Mouse (Mus musculus): ENCODE measurements around the gene Atg16l2. TPM values are rescaled to one million over a fixed set of nuclear protein-coding genes. Genes with fewer than 3 reads are reported as not detected.

The Atg16l2 gene
- total RNA-seq, 2 experiments from 2014 or later: 5.9 to 8.4 TPM

GRCm38 (mm10) chr7:101324142-101324962 is 22.3 kb upstream of the Atg16l2 start:
- no peak for ATAC-seq (replicated peaks; ENCODE audit: low FRiP score, poor library complexity, severe bottlenecking)

GRCm38 (mm10) chr7:101323141-101323594 is 21.1 kb upstream of the Atg16l2 start:
- peak; percentile 62 for ATAC-seq (replicated peaks; ENCODE audit: low FRiP score, poor library complexity, severe bottlenecking)

DNA sequence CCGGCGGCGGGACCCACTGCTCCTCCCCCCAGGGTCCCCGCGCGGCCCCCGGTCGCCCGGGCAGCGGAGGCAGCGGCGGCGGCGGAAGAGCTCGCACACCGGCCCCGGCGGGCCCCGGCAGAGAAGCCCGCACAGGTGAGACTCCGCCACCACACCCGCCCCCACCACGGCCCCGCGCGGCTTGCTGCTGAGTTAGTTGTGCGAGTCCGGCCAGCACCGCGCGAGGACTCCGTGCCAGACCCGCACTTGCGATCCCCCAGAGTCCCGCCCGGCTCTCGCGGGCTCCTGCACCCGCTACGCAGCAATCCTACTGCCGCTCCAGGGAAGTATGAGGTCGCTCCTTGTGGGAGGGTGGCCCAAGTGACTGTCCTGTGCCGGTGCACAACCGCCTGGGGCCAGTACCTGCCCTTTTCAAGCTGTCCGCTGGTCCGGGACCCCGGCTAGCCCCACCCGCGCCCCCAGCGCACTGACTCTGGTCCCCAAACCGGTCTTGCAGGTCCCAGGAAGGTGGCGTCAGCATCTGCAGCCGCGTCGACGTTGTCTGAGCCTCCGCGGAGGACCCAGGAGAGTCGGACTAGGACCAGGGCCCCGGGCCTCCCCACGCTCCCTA is 19.3 kb upstream of the Atg16l2 start:
- peak; percentile 20 for ATAC-seq (replicated peaks; ENCODE audit: low FRiP score, poor library complexity, severe bottlenecking)

DNA sequence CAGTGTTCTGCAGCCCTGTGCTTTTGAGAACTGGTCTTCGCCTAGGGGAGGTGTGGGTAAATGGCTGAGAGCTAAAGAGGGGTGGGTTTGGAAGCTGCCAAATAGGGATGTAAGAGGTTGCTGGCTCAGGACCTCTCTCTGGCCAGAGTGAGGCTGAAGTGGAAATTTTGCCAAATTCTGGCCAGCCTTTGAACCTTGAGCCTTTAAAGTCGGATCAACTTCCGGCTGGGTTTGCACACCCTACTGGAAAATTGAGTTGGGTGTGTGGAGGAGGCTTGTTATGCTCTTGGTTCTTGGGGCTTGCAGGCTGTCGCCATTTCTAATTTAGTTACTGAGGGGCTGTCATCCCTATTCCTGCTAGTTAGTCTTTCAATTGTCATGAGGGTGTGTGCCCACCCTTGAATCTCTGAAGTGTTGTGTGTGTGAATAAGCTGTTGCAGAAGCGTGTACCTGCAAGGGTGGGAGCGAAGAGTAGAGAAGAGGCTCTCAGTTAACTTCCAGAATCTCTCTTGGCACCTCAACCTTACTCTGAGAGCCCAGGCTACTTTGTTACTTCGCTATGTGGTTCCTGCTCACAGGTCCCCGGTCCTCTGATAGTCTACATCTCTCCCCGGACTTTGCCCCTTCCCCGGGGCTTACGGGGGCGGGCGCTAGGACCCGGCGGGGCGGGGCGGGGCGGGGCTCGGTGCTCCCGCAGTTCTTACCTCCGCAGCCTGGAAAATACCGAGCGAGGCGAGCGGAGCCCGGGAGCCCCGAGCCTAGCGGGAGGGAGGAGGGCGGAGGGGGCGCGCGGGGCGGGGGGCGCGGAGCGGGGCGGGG is 18.6 kb upstream of the Atg16l2 start:
- no peak for ATAC-seq (replicated peaks; ENCODE audit: low FRiP score, poor library complexity, severe bottlenecking)

DNA sequence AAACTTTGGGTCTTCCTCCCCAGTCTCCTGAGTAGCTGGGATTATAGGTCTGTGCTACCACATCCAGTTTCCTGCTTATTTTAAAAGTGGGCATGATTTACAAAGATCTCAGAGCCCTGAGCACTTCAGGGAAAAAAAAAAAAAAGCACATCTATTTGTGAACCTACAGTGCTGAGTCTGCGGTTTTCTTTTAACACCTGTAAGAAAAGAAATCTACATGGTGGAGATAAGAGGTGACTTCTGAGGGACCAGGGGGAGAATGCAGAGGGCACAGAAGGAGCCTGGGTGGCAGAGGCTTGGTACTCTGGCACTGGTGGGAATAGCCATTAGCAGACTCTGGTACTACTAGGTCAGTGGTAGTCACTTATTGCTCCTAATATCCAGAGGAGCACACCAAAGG is 17.7 kb upstream of the Atg16l2 start:
- no peak for ATAC-seq (replicated peaks; ENCODE audit: low FRiP score, poor library complexity, severe bottlenecking)

DNA sequence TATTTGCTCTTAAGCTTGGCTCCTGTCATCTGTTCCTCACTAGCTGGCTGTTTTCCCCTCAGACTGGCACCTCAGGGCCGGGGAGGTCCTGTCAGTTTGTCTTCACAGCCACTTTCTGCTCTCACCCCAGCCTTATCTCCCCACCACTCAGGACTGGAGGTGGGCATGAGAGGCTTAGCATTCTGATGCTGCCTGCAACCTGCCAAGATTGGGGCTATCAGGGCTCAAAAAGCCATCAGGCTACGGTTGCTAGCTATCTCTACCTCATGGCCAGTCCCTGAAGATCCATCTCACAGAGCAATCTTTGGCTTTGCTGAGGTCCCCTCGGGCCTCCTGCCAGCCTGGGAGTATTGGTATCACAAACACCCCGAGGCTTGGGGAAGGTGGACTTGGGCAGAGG is 16.8 kb upstream of the Atg16l2 start:
- 0 out of 2 replicates have a peak, but pooled peaks have one; percentile 7 for ATAC-seq (replicated peaks; ENCODE audit: low FRiP score, poor library complexity, severe bottlenecking)

GRCm38 (mm10) chr7:101317014-101317413 is 15.0 kb upstream of the Atg16l2 start, which contains the start of gene Stard10:
Gene Stard10 (plus strand): TSS chr7:101317086.
- no peak for ATAC-seq (replicated peaks; ENCODE audit: low FRiP score, poor library complexity, severe bottlenecking)

- peak; percentile 53 for ATAC-seq (replicated peaks; ENCODE audit: low FRiP score, poor library complexity, severe bottlenecking)
Measured at GRCm38 (mm10) chr7:101316591-101317001, 14.5 kb upstream of the Atg16l2 start.

DNA sequence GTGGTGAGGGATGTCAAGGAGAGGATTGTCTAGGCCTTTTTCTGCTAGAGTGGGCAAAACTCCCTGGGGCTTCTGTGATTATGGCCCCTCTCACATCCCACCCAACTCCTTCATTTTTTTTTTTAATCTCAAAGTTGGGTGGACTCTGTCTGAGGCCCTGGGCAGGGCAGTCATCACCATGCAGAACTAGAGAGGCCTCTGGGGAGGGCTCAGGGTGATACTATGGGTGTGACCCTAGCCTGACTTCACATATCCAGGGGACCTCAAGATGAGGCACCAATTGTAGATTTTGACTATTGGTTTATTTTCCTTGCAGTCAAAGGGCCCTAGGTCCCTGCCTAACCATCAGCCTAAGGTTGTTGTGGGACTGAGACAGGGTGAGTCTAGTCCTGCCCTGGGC is 13.6 kb upstream of the Atg16l2 start:
- ATAC-seq (replicated peaks; ENCODE audit: low FRiP score, poor library complexity, severe bottlenecking): no peak

GRCm38 (mm10) chr7:101314396-101314795 is 12.3 kb upstream of the Atg16l2 start:
- ATAC-seq (replicated peaks; ENCODE audit: low FRiP score, poor library complexity, severe bottlenecking): no peak

- ATAC-seq (replicated peaks; ENCODE audit: low FRiP score, poor library complexity, severe bottlenecking): no peak
Measured at GRCm38 (mm10) chr7:101313033-101313432, 11.0 kb upstream of the Atg16l2 start.

- ATAC-seq (replicated peaks; ENCODE audit: low FRiP score, poor library complexity, severe bottlenecking): no peak
Measured at GRCm38 (mm10) chr7:101311061-101311460, 9.0 kb upstream of the Atg16l2 start.

GRCm38 (mm10) chr7:101310327-101311028 is 8.4 kb upstream of the Atg16l2 start:
- peak; percentile 94 for ATAC-seq (replicated peaks; ENCODE audit: low FRiP score, poor library complexity, severe bottlenecking)

- 0 out of 2 replicates have a peak, but pooled peaks have one; percentile 1 for ATAC-seq (replicated peaks; ENCODE audit: low FRiP score, poor library complexity, severe bottlenecking)
Measured at GRCm38 (mm10) chr7:101309985-101310326, 7.9 kb upstream of the Atg16l2 start.

DNA sequence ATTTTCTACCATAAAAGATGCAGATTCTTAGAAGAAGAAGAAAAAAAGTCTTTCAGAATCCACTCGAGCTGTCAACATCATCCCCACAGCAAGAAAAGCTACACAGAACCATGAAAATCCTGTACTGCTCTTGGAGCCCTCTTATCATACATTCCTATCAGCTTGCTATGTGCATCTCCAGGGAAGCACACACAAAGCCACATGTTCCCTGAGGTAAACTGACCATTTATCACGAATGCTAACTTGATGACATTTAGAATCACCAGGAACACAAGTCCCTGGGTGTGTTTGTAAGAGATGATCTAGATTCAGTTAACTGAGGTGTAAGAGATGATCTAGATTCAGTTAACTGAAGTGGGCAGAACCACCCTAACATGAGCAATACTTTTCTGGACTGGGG is 4.8 kb upstream of the Atg16l2 start:
- ATAC-seq (replicated peaks; ENCODE audit: low FRiP score, poor library complexity, severe bottlenecking): no peak

GRCm38 (mm10) chr7:101302691-101303090 is 640 bp upstream of the Atg16l2 start:
- ATAC-seq (replicated peaks; ENCODE audit: low FRiP score, poor library complexity, severe bottlenecking): no peak

GRCm38 (mm10) chr7:101301361-101301880 is 630 bp downstream of the Atg16l2 start:
- ATAC-seq (replicated peaks; ENCODE audit: low FRiP score, poor library complexity, severe bottlenecking): no peak

DNA sequence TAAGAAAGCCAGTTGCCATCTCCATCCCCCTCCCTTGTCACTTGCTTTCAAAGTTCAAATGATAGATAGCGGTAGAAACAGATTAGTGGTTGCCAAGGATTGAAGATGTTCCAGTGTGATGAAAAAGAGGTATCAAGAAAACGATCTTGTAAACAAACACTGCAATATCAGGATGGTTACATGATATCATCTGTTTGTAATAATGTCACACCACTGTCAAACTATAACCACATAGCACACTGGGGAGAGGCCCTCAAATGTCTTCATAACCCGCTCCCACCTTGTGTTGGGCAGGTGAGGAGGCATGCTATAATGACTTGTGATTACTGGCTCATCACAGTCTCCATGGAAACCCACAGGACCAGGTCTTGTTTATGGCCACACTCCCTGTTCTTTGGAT is 3.7 kb downstream of the Atg16l2 start:
- ATAC-seq (replicated peaks; ENCODE audit: low FRiP score, poor library complexity, severe bottlenecking): no peak

- no peak for ATAC-seq (replicated peaks; ENCODE audit: low FRiP score, poor library complexity, severe bottlenecking)
Measured at GRCm38 (mm10) chr7:101297023-101297405, 5.0 kb downstream of the Atg16l2 start.

All from erythroid progenitor cell, adult 5-6 weeks (primary cell).